ENCODE assay signal across 8 mouse cellular contexts in the genomic region with DNA sequence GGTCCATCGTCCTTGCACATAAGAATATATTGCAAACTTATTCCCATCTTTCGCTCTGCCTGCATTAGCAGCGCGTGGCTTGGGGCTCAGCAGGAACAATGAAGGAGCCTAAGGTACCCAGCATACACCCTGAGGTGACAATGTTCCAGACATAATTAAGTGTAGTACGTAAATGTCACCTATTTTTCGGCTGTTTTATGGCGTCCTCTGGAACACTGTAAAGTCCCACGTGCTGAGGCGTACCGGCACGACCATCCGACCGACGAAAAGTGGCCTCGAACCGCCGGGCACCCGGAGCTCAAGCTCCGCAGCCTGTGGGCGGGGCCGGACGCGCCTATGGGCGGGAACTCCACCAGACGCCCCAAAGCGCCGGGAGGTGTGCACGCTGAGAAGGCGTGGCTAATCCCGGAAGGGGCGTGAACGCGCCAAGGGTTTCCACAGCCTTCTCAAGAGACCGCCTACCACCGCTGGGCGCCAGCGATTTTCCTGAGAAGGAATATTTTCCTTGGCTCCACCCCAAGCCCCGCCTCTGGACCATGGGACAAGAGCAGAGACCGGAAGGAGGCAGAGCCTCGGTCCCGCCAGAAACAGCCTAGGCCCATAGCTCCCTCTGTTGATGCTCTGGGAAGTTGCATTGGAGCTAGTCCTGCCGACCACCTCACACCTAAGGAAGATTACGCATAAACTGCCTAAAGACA. TPM values are rescaled to one million over a fixed set of nuclear protein-coding genes. Genes with fewer than 3 reads are reported as not detected.
A peak's percentile ranks its signal among the peaks of the same experiment; 100 is the strongest.
DNase-seq lines count a peak whose midpoint lies in the region; ATAC-seq lines count a peak whose summit lies in the region.

A gene (minus strand): TSS at position 316 of the 698 bp plus-strand sequence.

- peak; percentile 93 for ATAC-seq in intestine, embryonic 14.5 days (replicated peaks; ENCODE audit: low FRiP score, low TSS enrichment, low read depth)

- H3K4me2 ChIP-seq in intestine, embryonic 14.5 days (ENCODE audit: low read length), result peak within 1 kb of the TSS; percentile 70

- peak within 1 kb of the TSS; percentile 55 for H3K4me3 ChIP-seq in intestine, embryonic 14.5 days (ENCODE audit: low read depth, low read length)

- peaks cover 4% of the 10 kb centered on the region for H3K4me1 ChIP-seq in intestine, embryonic 14.5 days (replicated peaks; ENCODE audit: control insufficient read depth, insufficient read depth, low read length)

- no peaks in the 10 kb centered on the region for H3K27me3 ChIP-seq in intestine, embryonic 14.5 days (replicated peaks; ENCODE audit: control insufficient read depth, insufficient read depth, low read length)

- no peaks in the 10 kb centered on the region for H3K9me3 ChIP-seq in intestine, embryonic 14.5 days (ENCODE audit: control insufficient read depth, low read length)

- peak within 1 kb of the TSS; percentile 62 for H3K9ac ChIP-seq in intestine, embryonic 14.5 days (ENCODE audit: low read length)

- no peak within 1 kb of the TSS; the same call in 1 of the 2 replicates for H3K27ac ChIP-seq in intestine, embryonic 14.5 days (ENCODE audit: low read depth)

- intact Hi-C loops in left cerebral cortex, postnatal 14 days (cut with DNase I), result loop anchor here (2.0 to 5.0 kb wide), 2 partner anchors 53 to 224 kb away; no protein-coding TSS in a partner anchor

- peaks cover 23% of the 10 kb centered on the region for H3K36me3 ChIP-seq in intestine, embryonic 14.5 days (ENCODE audit: control insufficient read depth, insufficient read depth, low read length)

- DNase-seq in adrenal gland, adult 18-20 months (ENCODE audit: low spot score in 2 of 2), result peak; percentile 98 to 99
- peak; percentile 100 for DNase-seq in embryo, embryonic 11 days
- DNase-seq in gastrocnemius, postnatal 25 days, result peak; percentile 100
- DNase-seq in intestine, embryonic 14.5 days (ENCODE audit: low spot score), result peak; percentile 99
- DNase-seq in left cerebral cortex, postnatal 14 days (ENCODE audit: low spot score in 2 of 2), result peak; percentile 100
- DNase-seq in mesoderm, embryonic 11.5 days (ENCODE audit: low read depth, low spot score), result peak; percentile 100
- DNase-seq in right cerebral cortex, postnatal 36 days (ENCODE audit: low spot score in 2 of 2), result peak; percentile 100
- DNase-seq in yolk sac, embryonic 10.5 days (ENCODE audit: low spot score), result peak; percentile 99

- 1% methylated on average over 43 of the region's 43 CpGs for WGBS in intestine, embryonic 14.5 days

RNA-seq across cellular contexts. Expression of the gene that starts here (rescaled TPM):
- total RNA-seq in adrenal gland, adult 18-20 months (2021), result 1 to 10 TPM; 7.3 to 8.3 TPM
- 1,000 to 10,000 TPM; 1,248 to 1,686 TPM for total RNA-seq in gastrocnemius, postnatal 25 days (2021)
- 13.1 and 15.3 TPM in 2 replicates for polyA plus RNA-seq in intestine, embryonic 14.5 days (2014; fragmentation: Nextera tagmentation; extraction: Ambion mirVana)
- 10 to 100 TPM; 14.2 to 18.8 TPM for total RNA-seq in left cerebral cortex, postnatal 14 days (2021)

Comparison
In these comparisons a context has a peak if more than half of its experiments do, and no peak if none do; other contexts are left out.
1. RNA of the gene that starts here (total RNA-seq): 1,248 to 1,686 TPM in gastrocnemius, postnatal 25 days; 14.2 to 18.8 TPM in left cerebral cortex, postnatal 14 days and 7.3 to 8.3 TPM in adrenal gland, adult 18-20 months; every median in the first group is over 10 times any median in the second.
2. Peak in every context shown above with its lines, with median percentiles within 50 percentile points of each other: DNase-seq.